Mouse (Mus musculus) heart, postnatal 4 days (tissue): Measurements from ENCODE around the gene Mcm7. TPM values are rescaled to one million over a fixed set of nuclear protein-coding genes. Genes with fewer than 3 reads are reported as not detected.
"Not testable (repeated sequence)": the region's sequence is repeated elsewhere in the genome, so short reads cannot be mapped to it uniquely, and the experiment has no call there.

Experiments
- DNase-seq: peaks from one replicate; pipeline ENCODE4 v3.0.0; 2021
- total RNA-seq, 2 experiments: library from RNA; stranded (reverse); gene quantifications; 2 replicates each; pipeline ENCODE4 v1.2.3; 2021

Mcm7 gene
- total RNA-seq = 10 to 100 TPM; 80.5 to 86.4 TPM

DNA sequence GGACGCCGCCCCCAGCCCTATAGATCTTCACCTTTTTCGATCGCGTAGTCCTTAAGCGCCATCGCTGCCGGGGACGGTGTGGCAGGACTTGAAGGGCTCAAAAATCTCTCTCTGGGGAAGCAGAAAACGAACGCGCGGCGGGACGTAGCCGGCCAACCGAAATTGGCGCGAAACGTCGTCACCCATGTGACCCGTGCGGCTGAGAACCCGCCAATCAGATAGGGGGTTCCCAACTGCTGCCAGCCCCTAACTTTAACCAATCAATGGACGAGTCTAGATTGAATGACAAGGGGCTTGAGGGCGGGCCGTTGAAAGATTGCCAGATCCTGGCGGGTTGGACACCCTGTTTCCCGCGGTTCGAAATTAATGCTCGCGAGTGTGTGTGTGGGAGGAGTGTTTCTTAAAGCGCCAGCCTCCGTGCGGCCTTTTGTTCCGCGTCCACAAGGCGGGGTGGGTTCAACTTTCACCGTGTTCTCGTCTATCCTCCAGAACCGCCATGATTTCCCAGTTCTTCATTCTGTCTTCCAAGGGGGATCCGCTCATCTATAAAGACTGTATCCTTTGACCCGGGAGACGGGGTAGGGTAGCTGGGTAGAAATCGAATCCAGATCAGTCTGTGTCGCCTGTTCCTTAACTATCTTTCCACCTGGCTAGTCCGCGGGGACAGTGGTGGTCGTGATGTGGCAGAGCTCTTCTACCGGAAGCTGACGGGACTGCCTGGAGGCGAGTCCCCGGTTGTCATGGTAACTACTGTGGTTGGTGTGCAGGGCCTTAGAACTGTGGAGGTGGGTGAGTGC, at the start of gene Mcm7, which contains the start of gene Ap4m1:
TSS of gene Mcm7 (minus strand) at position 728 of the 797 bp plus-strand sequence.
TSS of gene Ap4m1 (plus strand) at position 308 of the 797 bp plus-strand sequence.
- peak; percentile 99 for DNase-seq

DNA sequence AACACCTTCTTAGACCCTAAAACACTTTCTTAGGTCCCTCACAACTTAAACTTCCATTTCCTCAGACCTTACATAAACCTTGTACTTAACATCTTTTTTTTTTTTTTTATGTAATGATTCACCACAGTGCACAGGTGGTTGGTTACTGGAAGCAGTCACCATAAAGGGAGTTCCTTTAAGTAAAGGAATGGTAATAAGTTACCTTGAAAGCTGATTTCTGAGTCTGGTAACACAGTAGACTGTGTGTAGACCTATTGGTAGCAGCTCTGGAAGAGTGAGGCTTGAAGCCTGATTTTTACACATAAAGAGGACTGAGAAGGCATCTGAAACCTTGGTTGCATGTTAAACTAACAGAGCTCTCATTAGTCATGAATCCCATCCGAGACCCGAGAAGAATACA, 47.6 kb upstream of the Mcm7 start:
- DNase-seq = no peak

DNA sequence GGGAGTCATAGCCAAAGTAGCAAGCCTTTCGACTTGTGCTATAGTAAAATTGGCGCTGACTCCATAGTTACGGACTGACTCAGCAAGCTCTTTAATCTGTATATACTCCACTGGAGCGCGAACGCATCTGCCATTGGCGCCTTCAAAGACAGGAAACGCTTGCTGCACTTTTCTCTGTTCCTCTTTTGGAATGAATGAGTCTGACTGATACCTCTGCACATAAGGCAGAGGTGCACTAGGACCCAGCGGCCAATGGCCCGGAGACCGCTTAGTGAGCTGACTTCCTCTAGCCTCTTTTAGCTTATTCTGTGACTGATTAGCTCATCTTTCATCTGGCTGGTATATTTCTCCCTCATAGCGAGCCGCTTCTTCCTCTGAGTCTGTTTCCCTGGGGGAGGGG, 44.4 kb upstream of the Mcm7 start:
- DNase-seq = not testable (repeated sequence)

DNA sequence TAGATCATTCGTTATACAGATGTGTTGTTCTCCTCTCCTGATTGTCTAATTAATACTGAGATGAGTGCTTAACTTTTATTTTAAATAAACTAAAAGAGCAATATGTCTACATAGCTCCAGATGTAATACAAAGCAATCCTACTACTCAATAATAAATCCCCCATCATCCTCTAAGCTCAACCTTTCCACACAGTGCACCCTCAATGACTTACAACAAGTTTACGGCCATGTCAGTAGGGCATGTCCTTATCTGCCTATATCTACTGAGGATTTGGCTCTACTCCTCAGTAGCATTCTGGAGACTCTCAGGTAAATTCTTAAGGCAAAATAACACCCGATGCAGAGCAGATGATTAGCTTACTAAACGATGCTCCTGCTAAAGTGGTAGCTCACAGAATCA, 35.7 kb upstream of the Mcm7 start:
- no peak for DNase-seq

GRCm38 (mm10) chr5:138207253-138207652, 35.0 kb upstream of the Mcm7 start:
- DNase-seq = no peak

- DNase-seq = no peak
Measured at GRCm38 (mm10) chr5:138202086-138202485, 29.9 kb upstream of the Mcm7 start.

DNA sequence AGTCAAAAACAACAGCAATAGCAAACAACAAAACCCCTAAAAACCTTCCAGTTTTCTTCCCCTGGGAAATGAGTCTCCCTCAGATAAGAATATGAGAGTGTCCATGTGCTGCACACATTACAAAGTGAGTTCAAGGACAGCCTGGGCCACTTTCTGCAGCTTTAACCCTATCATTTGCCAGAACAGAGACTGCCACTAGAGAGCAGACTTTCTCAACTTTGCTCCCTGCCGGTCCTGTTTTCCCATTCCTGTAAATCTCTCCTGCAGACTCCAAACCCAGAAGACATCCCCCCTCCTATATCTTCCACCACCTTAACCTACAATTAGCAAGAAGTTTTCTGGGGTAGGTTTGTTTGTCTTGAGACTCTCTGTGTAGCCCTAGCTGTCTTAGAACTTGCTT, 27.4 kb upstream of the Mcm7 start:
- no peak for DNase-seq

GRCm38 (mm10) chr5:138195463-138195862, 23.2 kb upstream of the Mcm7 start:
- no peak for DNase-seq

DNA sequence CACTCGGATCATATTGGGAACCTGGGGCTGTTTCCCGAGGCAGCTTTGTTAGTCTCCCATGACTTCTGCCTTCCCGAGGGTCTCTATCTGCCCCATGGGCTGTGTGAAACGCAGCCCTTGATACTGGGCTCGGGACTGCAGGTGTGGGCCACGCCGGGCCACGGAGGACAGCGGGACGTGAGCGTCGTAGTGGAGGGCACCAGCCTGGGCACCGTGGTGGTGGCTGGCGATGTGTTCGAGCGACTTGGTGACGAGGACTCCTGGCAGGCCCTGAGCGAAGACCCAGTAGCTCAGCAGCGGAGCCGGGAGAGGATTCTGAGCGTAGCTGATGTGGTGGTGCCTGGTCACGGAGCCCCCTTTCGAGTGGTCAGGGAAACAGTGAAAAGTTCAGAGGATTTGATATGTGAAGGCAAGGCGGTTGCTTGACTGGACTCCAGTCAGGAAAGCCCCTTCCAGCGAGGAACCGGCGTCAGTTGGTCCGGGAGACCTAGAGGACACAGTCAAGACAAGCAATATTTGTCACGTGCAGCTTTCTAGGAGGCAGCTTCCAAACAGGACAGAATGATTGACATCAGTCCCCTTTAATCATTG, 22.6 kb upstream of the Mcm7 start:
- DNase-seq = peak; percentile 42

DNA sequence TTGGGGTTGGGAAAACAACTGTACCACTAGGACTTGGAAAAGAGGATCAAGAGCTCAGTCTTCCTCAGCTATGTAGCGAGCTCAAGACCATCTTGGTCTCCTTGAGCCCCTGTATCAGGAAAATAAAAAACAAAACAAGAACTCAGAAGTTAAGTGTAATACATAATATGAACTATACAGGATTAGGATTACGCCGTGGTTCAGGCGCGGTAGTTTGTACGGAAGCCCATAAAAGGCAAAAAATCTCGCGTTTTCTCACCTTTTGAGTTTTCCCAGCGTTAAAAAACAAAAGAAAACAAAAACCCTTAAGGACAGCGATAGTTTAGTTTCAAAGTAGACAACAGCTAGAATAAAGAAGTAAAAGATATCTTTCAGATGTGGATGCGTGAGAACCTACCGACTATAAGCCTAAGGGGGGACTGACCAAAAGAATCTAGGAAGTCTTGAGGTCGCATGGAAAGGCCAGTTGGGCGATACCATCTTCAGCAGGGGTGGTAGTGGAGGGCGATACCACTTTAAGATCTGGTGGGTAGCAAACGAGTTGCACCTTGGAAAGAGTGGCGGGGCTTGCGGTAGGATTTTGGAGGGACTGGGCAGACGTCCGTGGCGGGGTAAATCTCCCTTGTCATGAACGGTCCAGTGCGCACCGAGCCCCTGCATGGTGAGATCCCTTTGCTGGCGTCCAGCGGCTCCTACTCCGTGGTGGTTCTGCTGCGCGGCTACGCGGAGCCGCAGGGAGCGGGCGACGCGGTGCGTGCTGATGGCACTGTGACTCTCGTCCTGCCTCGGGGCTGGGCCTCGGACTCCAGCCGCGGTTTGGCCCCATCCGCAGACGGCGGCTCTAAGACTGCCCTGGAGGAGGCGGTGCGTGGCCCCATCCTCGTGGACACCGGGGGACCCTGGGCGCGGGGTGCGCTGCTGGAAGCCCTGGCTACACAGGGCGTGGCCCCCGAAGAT, 21.8 kb upstream of the Mcm7 start, which contains the start of gene Mblac1:
TSS of gene Mblac1 (plus strand) at position 544 of the 957 bp plus-strand sequence.
- DNase-seq = peak; percentile 86

DNA sequence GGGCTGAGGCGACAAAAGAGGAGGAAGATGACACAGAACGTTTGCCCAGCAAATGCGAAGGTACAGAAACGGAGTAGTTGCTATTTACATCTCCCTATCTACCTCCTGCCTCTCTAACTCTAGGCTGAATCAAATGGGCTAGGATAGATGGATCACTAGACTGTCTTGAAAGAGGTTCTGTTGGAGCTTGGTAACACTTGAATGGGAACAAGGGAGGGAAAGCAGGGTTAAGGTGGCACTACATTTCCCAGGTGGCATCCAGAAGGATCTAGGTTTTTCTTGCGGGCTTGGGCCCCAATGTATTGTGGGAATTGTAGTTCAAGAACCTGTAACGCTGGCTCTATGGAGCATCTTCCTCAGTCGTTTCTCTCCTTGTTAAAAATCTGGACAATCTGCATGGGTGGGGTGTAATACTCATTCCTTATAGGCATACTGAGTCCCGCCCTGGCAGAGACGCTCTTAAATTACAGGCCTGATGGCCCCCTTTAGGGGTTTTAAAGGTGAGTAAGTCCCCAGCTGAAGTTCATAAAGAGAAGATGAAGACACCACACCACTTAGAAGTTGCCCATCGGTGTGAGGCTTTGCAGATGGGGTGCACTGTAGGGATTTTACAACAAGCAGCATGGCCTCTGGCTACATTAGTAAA, 15.6 kb upstream of the Mcm7 start:
- peak; percentile 69 for DNase-seq

DNA sequence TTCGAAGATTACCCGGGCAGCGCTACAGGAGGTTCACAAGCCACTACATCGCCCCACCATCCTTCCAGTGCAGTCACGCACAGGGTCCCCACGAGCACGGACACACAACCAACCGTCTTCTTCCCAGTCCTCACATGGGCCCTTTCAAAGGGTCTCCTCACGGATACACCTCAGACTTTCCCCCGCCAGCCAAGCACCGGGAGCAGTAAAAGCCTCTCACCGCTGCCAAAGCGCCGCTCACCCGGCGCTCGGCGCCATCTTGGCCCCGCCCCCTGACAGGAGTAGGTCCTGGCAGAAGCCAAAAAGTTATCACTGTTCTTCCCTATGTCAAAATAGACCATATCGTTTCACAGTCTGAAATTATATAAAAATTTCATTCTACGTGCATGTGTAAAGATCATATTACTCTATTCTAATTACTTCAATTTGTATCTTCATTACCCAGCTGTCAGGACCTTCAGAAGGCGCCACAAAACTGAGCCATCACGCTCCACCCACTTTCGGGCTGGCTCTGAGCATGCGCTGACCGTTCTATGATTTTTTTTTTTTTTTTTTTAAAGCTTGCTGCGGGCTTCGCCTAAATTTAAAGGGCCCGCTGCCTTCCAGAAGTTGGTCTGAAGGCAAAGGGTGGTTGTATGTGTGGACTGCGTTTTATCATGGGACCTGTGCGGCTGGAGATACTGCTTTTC, 14.9 kb upstream of the Mcm7 start, which contains the start of the genes Taf6 and Cnpy4:
TSS of gene Taf6 (minus strand) at position 502 of the 689 bp plus-strand sequence.
TSS of gene Cnpy4 (plus strand) at position 536 of the 689 bp plus-strand sequence.
- DNase-seq = peak; percentile 88

DNA sequence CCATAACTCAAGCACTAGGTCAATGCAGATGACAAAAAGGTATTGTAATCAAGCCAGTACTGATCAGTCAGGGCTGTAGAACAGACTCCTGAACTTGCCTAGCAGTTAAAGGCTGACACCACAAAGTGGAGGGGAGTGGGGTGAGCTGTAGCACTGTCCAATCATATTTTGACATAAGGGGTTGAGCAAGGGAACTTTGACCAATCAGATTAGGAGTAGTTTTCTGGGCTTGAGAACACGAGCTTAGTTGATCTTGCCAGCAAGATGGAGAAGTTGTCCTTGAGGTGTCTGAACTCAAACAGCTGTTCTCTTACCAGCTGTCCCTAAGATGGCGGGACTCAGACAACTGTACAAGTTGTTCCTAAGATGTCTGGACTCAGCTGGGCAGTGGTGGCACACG, 995 bp upstream of the Mcm7 start:
- no peak for DNase-seq

GRCm38 (mm10) chr5:138170936-138171561, 1.2 kb downstream of the Mcm7 start:
- DNase-seq = peak; percentile 98

- no peak for DNase-seq
Measured at GRCm38 (mm10) chr5:138165594-138165993, 6.6 kb downstream of the Mcm7 start.

GRCm38 (mm10) chr5:138163610-138164009, 8.6 kb downstream of the Mcm7 start:
- no peak for DNase-seq

DNA sequence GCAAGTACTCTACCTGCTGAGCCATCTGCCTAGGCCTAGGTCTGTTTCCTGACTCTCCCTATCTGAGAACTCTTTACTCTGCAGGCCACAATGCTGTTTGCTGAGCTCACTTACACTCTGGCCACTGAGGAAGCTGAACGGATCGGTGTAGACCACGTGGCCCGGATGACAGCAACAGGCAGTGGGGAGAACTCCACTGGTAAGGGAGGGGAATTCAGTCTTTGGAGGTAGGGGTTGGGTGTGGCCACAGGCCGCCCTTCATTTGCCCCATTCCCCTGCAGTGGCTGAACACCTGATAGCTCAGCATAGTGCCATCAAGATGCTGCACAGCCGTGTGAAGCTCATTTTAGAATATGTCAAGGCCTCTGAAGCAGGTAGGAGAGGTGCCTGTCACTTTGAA, 9.2 kb downstream of the Mcm7 start:
- no peak for DNase-seq

- peak; percentile 96 for DNase-seq
Measured at GRCm38 (mm10) chr5:138160842-138161665, 11.2 kb downstream of the Mcm7 start, which contains the start of gene Cops6. Gene Cops6, plus strand, starts transcription at chr5:138161071.

DNA sequence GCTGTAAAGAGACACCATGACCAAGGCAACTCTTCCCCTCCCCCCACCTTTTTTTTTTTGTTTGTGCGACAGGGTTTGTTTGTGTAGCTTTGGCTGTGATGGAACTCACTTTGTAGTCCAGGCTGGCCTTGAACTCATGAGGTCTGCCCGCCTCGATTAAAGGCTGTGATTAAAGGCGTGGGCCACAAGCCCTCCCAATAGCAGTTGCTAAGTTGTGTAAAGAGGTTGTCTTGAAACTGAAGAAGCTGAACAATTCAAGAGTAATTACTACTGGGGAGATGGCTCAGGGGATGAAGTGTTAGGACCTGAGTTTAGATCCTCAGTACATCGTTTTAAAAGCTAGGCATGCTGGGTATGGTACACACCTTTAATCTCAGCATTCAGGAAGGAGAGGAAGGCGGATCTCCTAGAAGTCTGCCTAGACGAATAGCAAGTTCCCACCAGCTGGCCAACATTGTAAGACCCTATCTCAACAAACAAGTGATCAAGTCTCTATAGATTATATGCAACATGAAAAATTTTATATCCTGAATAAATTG, 11.9 kb downstream of the Mcm7 start:
- DNase-seq = no peak
